Mouse (Mus musculus) lung, postnatal 0 days (tissue): ENCODE results near the gene Lmln. TPM values are rescaled to one million over a fixed set of nuclear protein-coding genes. Genes with fewer than 3 reads are reported as not detected.
"Not testable (repeated sequence)": the region's sequence is repeated elsewhere in the genome, so short reads cannot be mapped to it uniquely, and the experiment has no call there.

Experiments used
- ATAC-seq: fragments of 200-750 bp; cut with Nextera tagmentation; 2 replicates; pipeline ENCODE4 v1.8.0; 2017; ENCODE audit warnings: moderate library complexity
- DNase-seq: peaks from one replicate; pipeline ENCODE4 v3.0.0-alpha.2; 2016; ENCODE audit warnings: low spot score
- H3K27ac ChIP-seq: fragments of 300-500 bp; sonication (generic); 2 replicates; pipeline ENCODE4 v1.5.1; 2014; ENCODE audit warnings: antibody characterized with exemption, mild to moderate bottlenecking, low read length, mixed read lengths
- H3K27me3 ChIP-seq: fragments of 300-500 bp; sonication (generic); replicated peaks from 2 replicates; pipeline ENCODE4 v1.6.1; 2014; ENCODE audit warnings: low read length, mixed read lengths; ENCODE audit not compliant: insufficient read depth
- H3K36me3 ChIP-seq: fragments of 300-500 bp; sonication (generic); 2 replicates; pipeline ENCODE4 v1.6.1; 2014; ENCODE audit warnings: low read length, mixed read lengths; ENCODE audit not compliant: insufficient read depth
- H3K4me1 ChIP-seq: fragments of 300-500 bp; sonication (generic); 2 replicates; pipeline ENCODE4 v1.6.1; 2014; ENCODE audit warnings: antibody characterized with exemption, low read depth, low read length, mixed read lengths; ENCODE audit not compliant: insufficient read depth
- H3K4me2 ChIP-seq: fragments of 300-500 bp; sonication (generic); replicated peaks from 2 replicates; pipeline ENCODE4 v1.6.1; 2014; ENCODE audit warnings: low read depth, mild to moderate bottlenecking, low read length, moderate library complexity, mixed read lengths
- H3K4me3 ChIP-seq: fragments of 300-500 bp; sonication (generic); 2 replicates; pipeline ENCODE4 v1.5.1; 2014; ENCODE audit warnings: low read depth, low read length
- H3K9ac ChIP-seq: fragments of 300-500 bp; sonication (generic); replicated peaks from 2 replicates; pipeline ENCODE4 v1.6.1; 2014; ENCODE audit warnings: low read depth, mild to moderate bottlenecking
- H3K9me3 ChIP-seq: fragments of 300-500 bp; sonication (generic); 2 replicates; pipeline ENCODE4 v1.6.1; 2016; ENCODE audit warnings: low read length, mixed read lengths
- CTCF ChIP-seq: IDR thresholded peaks from 2 replicates; pipeline ENCODE4 v1.5.1; 2016; ENCODE audit warnings: antibody characterized with exemption, mild to moderate bottlenecking
- EP300 ChIP-seq: IDR thresholded peaks from 2 replicates; pipeline ENCODE4 v1.6.1; 2016; ENCODE audit warnings: antibody characterized with exemption, mild to moderate bottlenecking, control low read depth
- WGBS: fragments of 180-500 bp; shearing (Covaris S2); extraction: QIAGEN DNeasy Blood & Tissue Kit; methylation state at CpG from one replicate; pipeline ENCODE4 v1.1.7; 2014; 5-methylcytosine and 5-hydroxymethylcytosine counted together
- polyA plus RNA-seq: library from polyadenylated mRNA; unstranded; fragments of >200 nt; fragmentation: Nextera tagmentation; extraction: Ambion mirVana; gene quantifications from 2 replicates; pipeline ENCODE4 v1.2.1, GENCODE M21; 2015

The Lmln gene
- polyA plus RNA-seq, 1 experiment from 2014 or later = 1.1 TPM

DNA sequence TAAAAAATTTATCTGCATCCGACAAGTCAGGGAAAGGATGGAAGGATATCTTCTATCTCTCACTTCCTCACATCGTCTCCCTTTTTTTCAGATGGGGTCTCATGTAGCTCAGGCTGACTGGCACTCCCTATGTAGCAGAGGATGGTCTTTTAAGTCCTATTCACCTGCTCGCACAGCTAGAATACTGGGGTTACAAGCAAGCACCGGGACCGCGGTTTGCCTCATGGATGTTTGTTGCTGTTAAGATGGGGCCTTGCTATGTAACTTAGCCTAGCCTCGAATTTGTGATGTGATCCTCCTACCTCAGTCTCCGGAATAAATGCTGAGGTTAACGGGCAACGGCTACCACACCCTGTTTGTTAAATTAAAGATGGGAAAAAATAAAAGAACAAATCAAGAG, 6.7 kb upstream of the Lmln start:
- Histone ChIP-seq H3K9ac (no peak overlapping the region), H3K4me2 (peak overlapping the region; percentile 67), H3K4me1 (peaks cover 6% of the 10 kb centered on the region; the same call in 1 of the 2 replicates), H3K27me3 (no peaks in the 10 kb centered on the region), H3K4me3 (peak overlapping the region; percentile 91; the same call in 1 of the 2 replicates), H3K27ac (no peak overlapping the region), H3K9me3 (no peaks in the 10 kb centered on the region), H3K36me3 (peaks cover 10% of the 10 kb centered on the region; the same call in 1 of the 2 replicates)
- no peak for DNase-seq
- no peak for ATAC-seq
- WGBS = 16% methylated on average over 10 of the region's 10 CpGs
- TF ChIP-seq CTCF = no peak
- no peak for TF ChIP-seq EP300

DNA sequence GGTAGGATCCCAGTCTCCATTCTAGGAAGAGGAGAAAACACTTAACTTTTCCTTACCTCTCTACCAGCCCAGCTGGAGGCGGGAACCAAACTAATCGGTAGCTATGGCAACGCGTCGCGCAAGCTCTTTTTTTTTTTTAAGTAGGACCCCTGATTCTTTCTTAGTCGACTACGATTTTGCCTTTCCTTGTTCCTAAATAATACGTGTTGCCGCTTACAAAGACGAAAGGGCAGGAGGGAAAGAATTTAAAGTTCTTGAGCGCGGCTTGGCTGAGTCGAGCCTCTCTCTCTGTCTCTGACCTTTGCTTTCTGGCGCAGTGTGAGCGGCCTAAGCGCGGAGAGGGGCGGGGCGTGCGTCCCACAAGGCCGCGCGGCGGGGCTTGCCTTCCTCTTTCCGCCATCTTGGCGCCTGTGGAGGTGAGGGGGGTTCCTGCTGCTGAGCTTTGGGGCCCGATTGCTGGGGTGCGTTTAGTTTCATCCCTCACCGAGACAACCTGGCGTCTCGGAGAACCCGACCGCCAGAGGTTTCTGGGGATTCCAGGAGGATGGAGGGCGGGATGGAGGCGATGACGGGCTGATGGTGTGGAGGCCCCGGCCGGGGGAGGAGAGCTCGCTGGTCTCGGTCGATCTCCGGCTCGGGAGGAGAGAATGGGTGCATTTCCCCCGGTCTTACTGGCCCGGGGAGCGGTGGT, 6.1 kb upstream of the Lmln start, which contains the start of the genes Iqcg and Rpl35a:
Gene Iqcg (minus strand): TSS at position 124 of the 691 bp plus-strand sequence.
Gene Rpl35a (plus strand): TSS at position 359 of the 691 bp plus-strand sequence.
- DNase-seq (peak; percentile 96), ATAC-seq (peak; percentile 96)
- H3K4me1 ChIP-seq = peaks cover 6% of the 10 kb centered on the region; the same call in 1 of the 2 replicates
- peak within 1 kb of the TSS; percentile 91 for H3K4me3 ChIP-seq
- peak within 1 kb of the TSS; percentile 96 for H3K9ac ChIP-seq
- H3K9me3 ChIP-seq = no peaks in the 10 kb centered on the region
- H3K27me3 ChIP-seq = no peaks in the 10 kb centered on the region
- TF ChIP-seq CTCF = no peak
- peak; percentile 86; the same call in 1 of the 2 replicates for TF ChIP-seq EP300
- H3K36me3 ChIP-seq = peaks cover 10% of the 10 kb centered on the region; the same call in 1 of the 2 replicates
- H3K4me2 ChIP-seq = peak within 1 kb of the TSS; percentile 67
- under 1% methylated on average over 46 of the region's 47 CpGs for WGBS
- peak within 1 kb of the TSS; percentile 90 for H3K27ac ChIP-seq

DNA sequence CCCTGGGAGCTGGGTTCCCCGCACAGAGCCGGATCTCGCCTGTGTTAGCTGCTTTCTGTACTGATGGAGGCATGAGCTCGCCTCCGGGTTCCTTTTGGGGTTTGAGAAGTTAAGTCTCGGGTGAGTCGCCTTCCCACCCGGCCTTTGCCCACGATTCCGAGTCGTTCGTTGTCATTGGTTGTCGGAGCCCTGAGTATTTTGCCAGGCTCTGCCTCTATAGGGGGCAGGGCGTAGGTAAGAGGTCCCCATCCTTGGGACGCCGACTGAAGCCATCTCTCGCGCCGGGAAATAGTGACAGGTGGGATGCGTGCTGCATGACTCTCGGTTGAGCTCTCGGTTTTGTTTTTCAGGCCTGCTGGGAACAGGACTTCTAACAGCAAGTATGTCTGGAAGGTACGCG, 5.5 kb upstream of the Lmln start:
- under 1% methylated on average over 24 of the region's 24 CpGs for WGBS
- H3K4me2 ChIP-seq = peak overlapping the region; percentile 67
- H3K4me1 ChIP-seq = peaks cover 6% of the 10 kb centered on the region; the same call in 1 of the 2 replicates
- DNase-seq (peak; percentile 52), ATAC-seq (peak; percentile 37)
- peak overlapping the region; percentile 96 for H3K9ac ChIP-seq
- H3K27ac ChIP-seq = peak overlapping the region; percentile 90
- TF ChIP-seq EP300 (no peak), CTCF (no peak)
- H3K36me3 ChIP-seq = peaks cover 10% of the 10 kb centered on the region; the same call in 1 of the 2 replicates
- H3K27me3 ChIP-seq = no peaks in the 10 kb centered on the region
- H3K4me3 ChIP-seq = peak overlapping the region; percentile 91
- H3K9me3 ChIP-seq = no peaks in the 10 kb centered on the region

DNA sequence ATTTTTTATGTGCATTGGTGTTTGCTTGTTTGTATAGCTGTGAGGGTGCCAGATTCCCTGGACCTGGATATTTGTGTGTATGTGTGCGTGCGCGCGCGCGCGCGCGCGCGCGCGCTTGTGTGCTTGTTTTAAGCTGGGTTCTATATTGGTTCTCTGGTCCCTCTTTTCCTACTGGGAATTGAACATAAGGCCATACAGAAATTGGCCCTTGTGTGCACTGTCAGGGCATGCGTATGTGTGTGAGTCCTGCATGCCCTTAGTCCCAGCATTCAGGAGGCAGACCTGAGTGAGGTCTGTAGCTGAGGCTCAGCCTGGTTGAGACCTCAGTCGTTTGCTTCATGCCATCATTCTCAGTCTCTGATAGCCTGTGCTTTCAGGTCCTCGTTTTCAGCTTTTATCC, 4.3 kb upstream of the Lmln start:
- 92% methylated on average over 16 of the region's 16 CpGs for WGBS
- Histone ChIP-seq H3K36me3 (peaks cover 10% of the 10 kb centered on the region; the same call in 1 of the 2 replicates), H3K9ac (no peak overlapping the region), H3K9me3 (no peaks in the 10 kb centered on the region), H3K27me3 (no peaks in the 10 kb centered on the region), H3K27ac (no peak overlapping the region), H3K4me1 (peaks cover 6% of the 10 kb centered on the region; the same call in 1 of the 2 replicates), H3K4me2 (no peak overlapping the region), H3K4me3 (no peak overlapping the region)
- no peak for TF ChIP-seq CTCF
- TF ChIP-seq EP300 = no peak
- ATAC-seq (no peak), DNase-seq (no peak)

GRCm38 (mm10) chr16:33058656-33059055, 3.7 kb upstream of the Lmln start:
- H3K4me3 ChIP-seq, H3K27ac ChIP-seq, H3K36me3 ChIP-seq, H3K27me3 ChIP-seq, H3K4me2 ChIP-seq, H3K9ac ChIP-seq, H3K9me3 ChIP-seq, DNase-seq, ATAC-seq, H3K4me1 ChIP-seq: not testable (repeated sequence)
- WGBS = 84% methylated on average over 9 of the region's 9 CpGs

GRCm38 (mm10) chr16:33059471-33059870, 2.9 kb upstream of the Lmln start:
- peaks cover 10% of the 10 kb centered on the region; the same call in 1 of the 2 replicates for H3K36me3 ChIP-seq
- H3K4me3 ChIP-seq = no peak overlapping the region
- TF ChIP-seq CTCF = no peak
- no peak for TF ChIP-seq EP300
- no peak overlapping the region for H3K27ac ChIP-seq
- H3K9ac ChIP-seq = no peak overlapping the region
- ATAC-seq = no peak
- H3K27me3 ChIP-seq = no peaks in the 10 kb centered on the region
- no peaks in the 10 kb centered on the region for H3K9me3 ChIP-seq
- 87% methylated on average over 1 of the region's 1 CpGs for WGBS
- peaks cover 9% of the 10 kb centered on the region for H3K4me1 ChIP-seq
- DNase-seq = no peak
- H3K4me2 ChIP-seq = no peak overlapping the region
